Mouse (Mus musculus) bone marrow macrophage, adult 2 months (primary cell): ENCODE measurements around the gene Ptpn12. TPM values are rescaled to one million over a fixed set of nuclear protein-coding genes. Genes with fewer than 3 reads are reported as not detected.
A peak's percentile ranks its signal among the peaks of the same experiment; 100 is the strongest.

Experiments
- H3K27ac ChIP-seq: 2 replicates; pipeline ENCODE4 v1.5.1; 2012; ENCODE audit warnings: low read depth, low read length; ENCODE audit not compliant: insufficient read depth
- H3K4me1 ChIP-seq: 2 replicates; pipeline ENCODE4 v1.6.1; 2012; ENCODE audit warnings: low read length; ENCODE audit not compliant: control insufficient read depth, insufficient read depth
- H3K4me3 ChIP-seq: 2 replicates; pipeline ENCODE4 v1.5.1; 2012; ENCODE audit warnings: mild to moderate bottlenecking, low read length, moderate library complexity; ENCODE audit not compliant: insufficient read depth
- CTCF ChIP-seq: IDR thresholded peaks from 2 replicates; pipeline ENCODE4 v1.5.1; 2012; ENCODE audit warnings: low read depth, mild to moderate bottlenecking, low read length, moderate library complexity
- POLR2A ChIP-seq: IDR thresholded peaks from 2 replicates; pipeline ENCODE4 v1.6.1; 2012; ENCODE audit warnings: mild to moderate bottlenecking, low read depth, low read length, borderline replicate concordance
- polyA plus RNA-seq: library from polyadenylated mRNA; stranded (reverse); fragments of >200 nt; gene quantifications from 2 replicates; pipeline ENCODE4 v1.2.4, GENCODE M21; 2012; ENCODE audit not compliant: missing spikeins, insufficient read depth, insufficient read length

The Ptpn12 gene
- polyA plus RNA-seq, 1 experiment = 86.0 TPM

DNA sequence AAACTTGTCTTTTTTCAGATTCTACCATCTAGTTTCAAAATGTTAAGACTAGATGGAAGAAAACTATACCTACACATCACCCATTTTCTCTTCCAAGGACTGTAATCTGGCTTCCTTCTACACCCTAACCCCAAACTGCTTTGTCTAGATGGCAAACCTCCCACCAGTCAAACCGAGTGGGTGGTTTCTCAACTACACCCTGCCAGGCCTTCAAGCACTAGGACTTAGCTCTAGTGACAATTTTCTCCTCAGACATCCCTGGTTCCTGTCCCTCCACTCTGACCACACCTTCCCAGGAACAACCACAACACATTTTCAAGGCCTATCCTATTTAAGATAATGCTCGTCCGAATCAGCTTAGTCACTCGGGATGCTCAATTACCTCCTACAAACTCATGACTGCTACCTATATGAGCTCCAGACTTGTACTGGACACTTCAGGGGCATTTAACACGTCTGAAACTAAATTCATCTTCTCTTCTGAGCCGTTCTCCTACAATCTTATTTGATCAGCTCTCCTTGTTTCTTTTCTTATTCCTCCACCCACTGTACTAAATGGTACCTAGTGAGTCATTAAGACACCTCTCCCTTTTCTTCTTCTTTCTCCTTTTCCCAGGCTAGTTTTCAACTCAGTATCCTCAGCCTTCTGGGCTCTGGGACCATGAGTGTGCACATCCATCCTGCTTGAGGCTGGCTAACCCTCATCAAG is 5.5 kb downstream of the Ptpn12 start:
- H3K27ac ChIP-seq = no peak overlapping the region
- H3K4me1 ChIP-seq = peaks cover 37% of the 10 kb centered on the region
- H3K4me3 ChIP-seq = no peak overlapping the region
- TF ChIP-seq POLR2A = no peak

DNA sequence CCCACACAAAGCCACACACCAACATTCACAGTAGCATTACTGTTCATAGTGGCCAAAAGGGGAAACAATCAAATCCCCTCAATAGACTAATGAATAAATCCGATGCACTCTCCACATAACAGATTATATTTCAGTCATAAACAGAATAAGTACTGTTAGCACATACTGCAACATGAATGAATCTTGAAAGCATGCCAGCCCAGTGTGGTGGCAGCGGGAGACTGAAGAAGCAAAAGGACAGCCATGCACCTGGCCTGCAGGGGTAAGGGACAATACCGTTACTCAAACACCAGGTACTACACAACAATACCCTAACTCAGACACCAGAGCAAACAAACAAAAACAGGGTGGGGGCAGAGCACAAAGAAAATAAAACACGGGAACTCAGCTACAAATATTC is 6.7 kb downstream of the Ptpn12 start:
- TF ChIP-seq POLR2A = no peak
- peaks cover 42% of the 10 kb centered on the region for H3K4me1 ChIP-seq
- H3K27ac ChIP-seq = no peak overlapping the region
- no peak overlapping the region for H3K4me3 ChIP-seq

DNA sequence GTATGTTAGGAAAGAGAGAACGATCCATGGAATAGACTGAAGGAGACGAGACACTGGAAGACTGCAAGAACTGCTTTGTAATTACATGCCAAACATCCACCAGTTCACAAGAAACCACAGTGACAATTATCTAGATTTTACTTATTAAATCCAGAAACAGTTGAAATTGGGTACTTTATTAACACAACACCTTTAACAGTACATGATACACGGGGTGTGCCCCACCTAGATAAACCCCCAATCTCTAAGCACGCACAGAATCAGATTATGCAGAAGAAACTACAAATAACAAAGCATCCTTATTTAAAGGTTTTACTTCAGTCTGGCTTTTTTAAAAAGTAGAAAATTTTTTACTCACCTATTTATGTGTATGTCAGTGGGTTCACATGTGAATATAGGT is 8.6 kb downstream of the Ptpn12 start:
- no peak overlapping the region for H3K4me3 ChIP-seq
- peaks cover 44% of the 10 kb centered on the region for H3K4me1 ChIP-seq
- no peak overlapping the region for H3K27ac ChIP-seq
- TF ChIP-seq CTCF (no peak), POLR2A (no peak)

DNA sequence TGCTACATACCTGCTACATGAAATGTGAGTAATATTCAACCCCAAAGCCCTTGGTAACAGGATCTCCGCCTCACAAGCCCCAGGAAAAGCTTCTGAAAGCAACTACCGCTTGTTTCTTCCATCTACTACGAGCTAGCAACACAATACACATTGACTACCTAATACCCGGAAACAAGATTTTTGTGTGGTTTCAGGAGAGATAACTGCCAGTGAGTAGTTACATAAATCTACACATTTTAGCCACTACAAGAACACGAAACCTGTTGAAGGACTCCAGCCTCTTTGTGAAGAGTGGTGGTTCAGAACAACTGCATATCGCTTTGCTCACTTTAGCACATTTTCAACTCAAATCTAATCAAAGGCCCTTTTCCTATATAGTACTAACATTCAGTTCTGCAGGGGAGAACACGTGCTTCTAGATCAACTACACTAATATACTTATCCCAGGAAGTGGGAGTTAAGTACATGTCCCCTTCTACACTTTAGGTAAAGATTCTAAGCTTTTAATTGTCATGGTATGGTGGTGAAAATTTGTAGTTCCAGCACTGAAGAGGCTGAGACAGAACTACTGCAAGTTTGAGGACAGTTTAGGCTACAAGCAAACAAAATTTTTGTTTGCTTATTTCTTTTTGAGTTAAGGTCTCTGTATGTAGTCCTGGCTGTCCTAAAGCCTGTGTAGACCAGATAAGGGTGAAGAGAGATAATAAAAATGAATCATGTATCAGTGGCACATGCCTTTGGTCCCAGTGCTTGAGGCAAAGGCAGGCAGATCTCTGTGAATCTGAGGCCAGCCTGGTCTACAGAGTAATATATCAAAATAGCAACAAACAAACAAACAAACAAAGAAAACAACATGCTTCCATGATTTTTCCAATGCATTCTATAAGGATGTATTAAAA is 9.3 kb downstream of the Ptpn12 start:
- TF ChIP-seq CTCF (no peak), POLR2A (no peak)
- no peak overlapping the region for H3K27ac ChIP-seq
- H3K4me3 ChIP-seq = no peak overlapping the region
- H3K4me1 ChIP-seq = peaks cover 41% of the 10 kb centered on the region

DNA sequence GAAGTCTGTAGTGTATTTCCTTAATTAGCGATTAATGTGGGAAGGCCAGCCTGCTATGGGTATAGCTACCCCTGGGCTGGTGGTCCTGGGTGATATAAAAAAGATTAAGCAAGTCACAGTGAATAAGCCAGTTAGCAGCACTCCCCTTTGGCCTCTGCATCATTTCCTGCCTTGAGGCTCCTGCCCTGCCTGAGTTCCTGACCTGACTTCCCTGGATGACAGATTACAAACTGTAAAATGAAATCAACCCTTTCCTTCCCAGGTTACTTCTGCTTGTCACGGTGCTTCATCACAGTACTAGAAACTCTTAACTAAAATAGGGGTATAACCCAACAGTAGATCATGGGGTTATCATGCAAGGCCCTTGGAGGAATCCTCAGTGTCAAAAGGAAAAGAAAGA is 10.2 kb downstream of the Ptpn12 start:
- Histone ChIP-seq H3K4me1 (peaks cover 39% of the 10 kb centered on the region), H3K27ac (no peak overlapping the region), H3K4me3 (no peak overlapping the region)
- TF ChIP-seq CTCF = no peak
- TF ChIP-seq POLR2A = no peak

DNA sequence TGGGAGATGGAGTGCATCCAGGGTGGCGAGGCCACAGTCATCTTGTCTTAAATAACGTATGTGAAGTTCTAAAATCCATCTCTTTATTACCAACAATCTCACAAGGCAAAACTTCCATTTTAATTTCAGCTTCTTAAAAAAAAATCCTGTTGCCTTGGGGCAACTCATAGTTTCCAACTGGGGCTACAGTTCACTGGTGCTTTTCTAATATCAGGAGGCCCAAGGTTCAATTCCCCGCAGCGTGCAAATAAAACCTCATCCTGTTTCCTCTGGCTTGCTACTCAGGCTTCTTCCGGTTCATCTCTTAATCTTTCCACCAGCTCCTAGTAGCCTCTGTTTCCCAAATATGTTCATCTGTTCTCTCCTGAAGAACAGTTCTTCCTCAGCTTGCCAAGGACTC is 17.6 kb downstream of the Ptpn12 start:
- peaks cover 57% of the 10 kb centered on the region for H3K4me1 ChIP-seq
- TF ChIP-seq POLR2A (no peak), CTCF (no peak)
- no peak overlapping the region for H3K27ac ChIP-seq
- no peak overlapping the region for H3K4me3 ChIP-seq

DNA sequence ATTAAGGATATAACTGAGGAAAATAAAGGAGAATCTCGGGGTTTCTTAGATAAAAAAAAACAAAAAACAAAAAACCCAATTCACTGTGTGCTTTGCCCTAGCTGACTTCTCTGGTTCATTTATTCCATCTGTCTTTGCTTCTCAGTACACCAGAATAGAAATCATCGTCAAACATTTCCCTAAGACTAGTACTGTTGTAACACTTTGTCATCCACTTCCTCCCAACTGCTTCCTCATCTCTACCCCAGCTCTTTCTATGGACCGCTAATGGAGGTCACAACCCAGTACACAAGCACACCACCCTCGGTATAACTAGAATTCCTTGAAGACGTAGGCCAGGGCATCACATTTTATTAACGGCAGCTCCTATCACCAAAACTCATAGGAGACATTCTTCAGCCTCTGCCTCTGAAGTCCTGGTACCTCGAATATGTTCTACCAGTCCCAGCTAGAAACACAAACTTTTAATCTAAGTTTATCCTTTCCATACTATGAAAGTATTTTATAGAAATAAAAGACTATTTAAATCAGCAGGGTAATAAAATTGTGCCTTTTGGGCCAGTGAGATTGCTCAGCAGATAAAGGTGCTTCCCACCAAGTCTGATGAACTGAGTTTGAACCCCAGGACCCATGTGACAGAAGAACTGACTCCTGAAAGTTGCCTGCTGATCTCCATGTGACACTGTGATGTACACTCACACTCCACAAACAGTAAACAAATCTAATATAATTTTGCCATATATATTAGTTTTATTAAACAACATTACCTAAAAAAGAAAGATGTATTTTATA is 19.8 kb downstream of the Ptpn12 start:
- peaks cover 57% of the 10 kb centered on the region for H3K4me1 ChIP-seq

DNA sequence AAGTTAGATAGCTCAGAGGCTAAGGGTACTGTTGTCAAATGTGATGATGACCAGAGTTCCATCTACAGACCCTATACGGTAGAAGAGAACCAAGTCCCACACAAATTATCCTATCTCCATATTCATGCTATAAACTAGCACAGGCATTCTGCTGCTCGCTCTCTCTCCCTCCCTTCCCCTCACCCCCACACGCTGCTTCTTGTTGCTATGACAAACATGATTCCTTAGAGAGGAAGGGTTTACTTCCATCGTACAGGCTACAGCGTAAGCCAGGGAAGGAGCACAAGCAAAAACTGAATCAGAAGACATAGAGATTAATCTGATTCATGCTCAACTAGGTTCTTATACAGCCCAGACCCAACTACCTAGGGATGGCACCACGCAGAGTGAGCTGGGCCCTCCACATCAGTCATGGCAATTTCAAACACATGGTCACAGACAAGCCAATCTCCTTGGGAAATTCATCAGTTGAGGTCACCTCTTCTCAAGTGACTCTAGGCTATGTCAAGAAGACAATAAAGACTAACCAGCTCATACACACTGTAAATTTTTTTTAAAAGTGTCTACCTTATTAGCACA is 21.2 kb downstream of the Ptpn12 start:
- H3K4me3 ChIP-seq = no peak overlapping the region
- TF ChIP-seq CTCF (no peak), POLR2A (no peak)
- H3K4me1 ChIP-seq = peaks cover 52% of the 10 kb centered on the region
- H3K27ac ChIP-seq = peak overlapping the region; percentile 39

More for the DNA sequence above, 19.8 kb downstream of the Ptpn12 start:
- TF ChIP-seq POLR2A = no peak
- no peak for TF ChIP-seq CTCF
- H3K4me3 ChIP-seq = peak overlapping the region; percentile 31; the same call in 1 of the 2 replicates
- peak overlapping the region; percentile 91 for H3K27ac ChIP-seq

DNA sequence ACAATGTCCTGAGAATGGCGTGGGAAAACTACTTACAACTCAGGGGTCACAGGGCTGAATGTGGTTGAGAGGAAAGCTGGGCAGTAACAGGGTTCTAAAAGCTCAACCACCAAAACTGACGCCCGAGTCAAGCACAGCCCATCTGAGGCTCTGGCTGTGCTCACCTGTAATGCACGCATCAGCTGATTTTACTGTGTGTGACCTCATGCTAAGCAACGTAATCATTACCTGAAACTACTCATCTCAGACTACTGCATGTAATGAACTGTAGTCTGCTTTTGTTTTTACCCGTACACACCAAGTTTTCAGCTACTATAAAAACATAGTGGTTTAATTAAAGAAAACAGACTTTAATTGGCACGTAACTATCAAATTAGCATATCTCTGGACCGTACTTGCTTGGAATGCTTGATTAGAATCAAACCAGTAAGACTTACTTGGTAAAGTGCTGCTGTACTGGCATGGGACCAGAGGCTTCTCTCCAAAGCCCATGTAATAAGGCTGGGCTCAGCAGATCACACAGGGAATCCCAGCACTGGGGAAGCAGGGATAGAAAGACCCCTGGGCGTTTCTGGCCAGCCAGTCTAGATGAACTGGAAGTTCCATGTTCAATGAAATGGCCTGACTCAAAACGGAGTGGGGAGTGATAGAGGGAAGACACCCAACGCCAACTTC is 22.2 kb downstream of the Ptpn12 start:
- no peak for TF ChIP-seq POLR2A
- no peak for TF ChIP-seq CTCF
- Histone ChIP-seq H3K4me1 (peaks cover 51% of the 10 kb centered on the region), H3K27ac (no peak overlapping the region), H3K4me3 (no peak overlapping the region)
